Mouse (Mus musculus) myocyte (in vitro differentiated cells): ENCODE measurements around the gene Pmpca. TPM values are rescaled to one million over a fixed set of nuclear protein-coding genes. Genes with fewer than 3 reads are reported as not detected.

Experiments
- H3K27me3 ChIP-seq: one replicate; pipeline ENCODE4 v1.6.1; 2011; ENCODE audit not compliant: control insufficient read depth, insufficient read depth, insufficient read length
- H3K36me3 ChIP-seq: one replicate; pipeline ENCODE4 v1.6.1; 2011; ENCODE audit not compliant: control insufficient read depth, insufficient read depth
- H3K4me2 ChIP-seq: one replicate; pipeline ENCODE4 v1.6.1; 2011; ENCODE audit warnings: low read depth, control low read depth
- H3K4me3 ChIP-seq: one replicate; pipeline ENCODE4 v1.5.1; 2011; ENCODE audit warnings: mild to moderate bottlenecking, control low read depth, moderate library complexity
- H3K79me2 ChIP-seq: one replicate; pipeline ENCODE4 v1.6.1; 2011; ENCODE audit not compliant: control insufficient read depth, insufficient read depth
- H3ac ChIP-seq: one replicate; pipeline ENCODE4 v1.6.1; 2011; ENCODE audit not compliant: control insufficient read depth, insufficient read length
- CEBPB ChIP-seq: IDR thresholded peaks from 2 replicates; pipeline ENCODE4 v1.6.1; 2011; ENCODE audit warnings: mild to moderate bottlenecking, moderate library complexity; ENCODE audit not compliant: poor library complexity, insufficient read depth, severe bottlenecking
- E2F4 ChIP-seq: IDR thresholded peaks from one replicate; pipeline ENCODE4 v1.6.1; 2011; ENCODE audit warnings: mild to moderate bottlenecking, control low read depth, moderate library complexity; ENCODE audit not compliant: insufficient read depth
- MAX ChIP-seq: IDR thresholded peaks from one replicate; pipeline ENCODE4 v1.6.1; 2011; ENCODE audit warnings: low read depth, mild to moderate bottlenecking, control low read depth
- MYOD1 ChIP-seq, 3 experiments: IDR thresholded peaks; one replicate each; pipeline ENCODE4 v1.6.1; 2011; ENCODE audit warnings: control low read depth in 2 of 3, low read depth in 2 of 3, mild to moderate bottlenecking in 2 of 3, moderate library complexity in 1 of 3; ENCODE audit not compliant: insufficient read length in 2 of 3, control insufficient read depth in 1 of 3
- MYOG ChIP-seq, 3 experiments: IDR thresholded peaks; one replicate each; pipeline ENCODE4 v1.6.1; 2011; ENCODE audit warnings: control low read depth in 2 of 3, low read depth in 2 of 3, mild to moderate bottlenecking in 2 of 3; ENCODE audit not compliant: insufficient read length in 2 of 3, control insufficient read depth in 1 of 3, insufficient read depth in 1 of 3
- POLR2A ChIP-seq: IDR thresholded peaks from one replicate; pipeline ENCODE4 v1.6.1; 2011; ENCODE audit warnings: low read depth, mild to moderate bottlenecking, control low read depth, moderate library complexity; ENCODE audit not compliant: insufficient read length
- POLR2AphosphoS2 ChIP-seq: IDR thresholded peaks from one replicate; pipeline ENCODE4 v1.6.1; 2011; ENCODE audit warnings: low read depth, control low read depth; ENCODE audit not compliant: insufficient read length
- REST ChIP-seq: IDR thresholded peaks from one replicate; pipeline ENCODE4 v1.6.1; 2011; ENCODE audit warnings: mild to moderate bottlenecking, control low read depth, moderate library complexity; ENCODE audit not compliant: insufficient read depth, insufficient read length
- SRF ChIP-seq: IDR thresholded peaks from one replicate; pipeline ENCODE4 v1.6.1; 2011; ENCODE audit warnings: low read depth; ENCODE audit not compliant: control insufficient read depth, insufficient read length
- TCF12 ChIP-seq: IDR thresholded peaks from one replicate; pipeline ENCODE4 v1.6.1; 2011; ENCODE audit warnings: mild to moderate bottlenecking, control low read depth; ENCODE audit not compliant: poor library complexity, insufficient read depth, severe bottlenecking
- TCF3 ChIP-seq: IDR thresholded peaks from one replicate; pipeline ENCODE4 v1.6.1; 2011; ENCODE audit warnings: low read depth, control low read depth; ENCODE audit not compliant: insufficient read length
- USF1 ChIP-seq: IDR thresholded peaks from one replicate; pipeline ENCODE4 v1.6.1; 2011; ENCODE audit warnings: low read depth, mild to moderate bottlenecking, control low read depth, moderate library complexity
- polyA plus RNA-seq: library from polyadenylated mRNA; unstranded; fragments of >200 nt; fragmentation: generic; extraction: Trizol; gene quantifications from one replicate; pipeline ENCODE4 v1.2.1, GENCODE M21; 2012; ENCODE audit warnings: missing spikeins

Pmpca gene
- polyA plus RNA-seq, 1 experiment = 111 TPM

GRCm38 (mm10) chr2:26354401-26354800, 34.7 kb upstream of the Pmpca start:
- no peak overlapping the region for H3K4me2 ChIP-seq
- H3K27me3 ChIP-seq = no peaks in the 10 kb centered on the region
- peaks cover 11% of the 10 kb centered on the region for H3K79me2 ChIP-seq
- no peak overlapping the region for H3ac ChIP-seq
- no peaks in the 10 kb centered on the region for H3K36me3 ChIP-seq
- no peak overlapping the region for H3K4me3 ChIP-seq
- no peak for TF ChIP-seq MYOG (IDR thresholded peaks at IDR 0.05; ENCODE audit: control insufficient read depth in 1 of 3, insufficient read depth in 1 of 3, insufficient read length in 2 of 3, low read depth in 2 of 3)
- TF ChIP-seq POLR2AphosphoS2 = no peak
- no peak for TF ChIP-seq REST
- TF ChIP-seq CEBPB = no peak
- no peak for TF ChIP-seq USF1
- no peak for TF ChIP-seq TCF12
- TF ChIP-seq E2F4 = no peak
- no peak for TF ChIP-seq SRF
- TF ChIP-seq TCF3 = no peak
- TF ChIP-seq POLR2A = no peak
- TF ChIP-seq MAX = no peak
- TF ChIP-seq MYOD1 (IDR thresholded peaks at IDR 0.05; ENCODE audit: control insufficient read depth in 1 of 3, insufficient read length in 2 of 3, low read depth in 2 of 3) = no peak

- Histone ChIP-seq H3K36me3 (no peaks in the 10 kb centered on the region), H3K4me2 (no peak overlapping the region), H3ac (no peak overlapping the region), H3K79me2 (peaks cover 2% of the 10 kb centered on the region), H3K27me3 (no peaks in the 10 kb centered on the region), H3K4me3 (no peak overlapping the region)
- TF ChIP-seq E2F4 = no peak
- no peak for TF ChIP-seq USF1
- TF ChIP-seq POLR2A = no peak
- no peak for TF ChIP-seq TCF3
- no peak for TF ChIP-seq POLR2AphosphoS2
- no peak for TF ChIP-seq CEBPB
- TF ChIP-seq SRF = no peak
- no peak for TF ChIP-seq MYOD1 (IDR thresholded peaks at IDR 0.05; ENCODE audit: control insufficient read depth in 1 of 3, insufficient read length in 2 of 3, low read depth in 2 of 3)
- no peak for TF ChIP-seq MYOG (IDR thresholded peaks at IDR 0.05; ENCODE audit: control insufficient read depth in 1 of 3, insufficient read depth in 1 of 3, insufficient read length in 2 of 3, low read depth in 2 of 3)
- TF ChIP-seq MAX = no peak
- TF ChIP-seq TCF12 = no peak
- no peak for TF ChIP-seq REST
These were observed 32.9 kb upstream of the Pmpca start for GRCm38 (mm10) chr2:26356231-26356630.

GRCm38 (mm10) chr2:26356678-26357077, 32.5 kb upstream of the Pmpca start:
- Histone ChIP-seq H3K79me2 (no peaks in the 10 kb centered on the region), H3ac (no peak overlapping the region), H3K36me3 (no peaks in the 10 kb centered on the region), H3K4me2 (no peak overlapping the region), H3K27me3 (no peaks in the 10 kb centered on the region), H3K4me3 (no peak overlapping the region)
- TF ChIP-seq TCF12 (no peak), REST (no peak), MYOD1 (IDR thresholded peaks at IDR 0.05; ENCODE audit: control insufficient read depth in 1 of 3, insufficient read length in 2 of 3, low read depth in 2 of 3) (no peak)

GRCm38 (mm10) chr2:26357484-26357883, 31.7 kb upstream of the Pmpca start:
- Histone ChIP-seq H3K27me3 (no peaks in the 10 kb centered on the region), H3K4me3 (no peak overlapping the region), H3K4me2 (no peak overlapping the region), H3ac (no peak overlapping the region), H3K36me3 (no peaks in the 10 kb centered on the region), H3K79me2 (no peaks in the 10 kb centered on the region)
- no peak for TF ChIP-seq MAX
- TF ChIP-seq USF1 = no peak
- TF ChIP-seq CEBPB = no peak
- no peak for TF ChIP-seq SRF
- no peak for TF ChIP-seq MYOD1 (IDR thresholded peaks at IDR 0.05; ENCODE audit: control insufficient read depth in 1 of 3, insufficient read length in 2 of 3, low read depth in 2 of 3)
- no peak for TF ChIP-seq TCF3
- no peak for TF ChIP-seq POLR2AphosphoS2
- TF ChIP-seq REST = no peak
- no peak for TF ChIP-seq TCF12
- TF ChIP-seq MYOG (IDR thresholded peaks at IDR 0.05; ENCODE audit: control insufficient read depth in 1 of 3, insufficient read depth in 1 of 3, insufficient read length in 2 of 3, low read depth in 2 of 3) = no peak

- no peak overlapping the region for H3K4me2 ChIP-seq
- no peaks in the 10 kb centered on the region for H3K36me3 ChIP-seq
- H3K27me3 ChIP-seq = no peaks in the 10 kb centered on the region
- TF ChIP-seq REST (no peak), SRF (no peak), POLR2A (no peak), MYOG (IDR thresholded peaks at IDR 0.05; ENCODE audit: control insufficient read depth in 1 of 3, insufficient read depth in 1 of 3, insufficient read length in 2 of 3, low read depth in 2 of 3) (no peak), TCF12 (no peak), E2F4 (no peak), CEBPB (no peak)
- H3K79me2 ChIP-seq = no peaks in the 10 kb centered on the region
- H3K4me3 ChIP-seq = no peak overlapping the region
- H3ac ChIP-seq = no peak overlapping the region
These were observed 30.3 kb upstream of the Pmpca start for GRCm38 (mm10) chr2:26358667-26359320.
